Mouse (Mus musculus) limb, embryonic 12.5 days (tissue): Measurements from ENCODE around the gene Bpifc. TPM values are rescaled to one million over a fixed set of nuclear protein-coding genes. Genes with fewer than 3 reads are reported as not detected.

Source experiments
- polyA plus RNA-seq: library from polyadenylated mRNA; unstranded; fragments of >200 nt; fragmentation: Nextera tagmentation; extraction: Ambion mirVana; gene quantifications from 2 replicates; pipeline ENCODE4 v1.2.1, GENCODE M21; 2016

Bpifc gene
- polyA plus RNA-seq, 1 experiment from 2014 or later: 0.16 TPM

Other genes with a start within 250 kb of the Bpifc start
- gene Pwp1, start 182.4 kb downstream of the Bpifc start, polyA plus RNA-seq: 94.0 TPM in 2 replicates
- 29.7 and 31.7 TPM in 2 replicates for gene Prdm4, start 94.8 kb downstream of the Bpifc start, polyA plus RNA-seq
- 0.18 and 0.36 TPM in 2 replicates for gene Ascl4, start 84.2 kb downstream of the Bpifc start, polyA plus RNA-seq
- 210 and 217 TPM in 2 replicates for gene Rtcb, start 54.1 kb downstream of the Bpifc start, polyA plus RNA-seq
- 24.3 and 25.9 TPM in 2 replicates for gene Fbxo7, start 10.1 kb upstream of the Bpifc start, polyA plus RNA-seq